Mouse (Mus musculus): Measurements from ENCODE around the gene Dusp6.

DNA sequence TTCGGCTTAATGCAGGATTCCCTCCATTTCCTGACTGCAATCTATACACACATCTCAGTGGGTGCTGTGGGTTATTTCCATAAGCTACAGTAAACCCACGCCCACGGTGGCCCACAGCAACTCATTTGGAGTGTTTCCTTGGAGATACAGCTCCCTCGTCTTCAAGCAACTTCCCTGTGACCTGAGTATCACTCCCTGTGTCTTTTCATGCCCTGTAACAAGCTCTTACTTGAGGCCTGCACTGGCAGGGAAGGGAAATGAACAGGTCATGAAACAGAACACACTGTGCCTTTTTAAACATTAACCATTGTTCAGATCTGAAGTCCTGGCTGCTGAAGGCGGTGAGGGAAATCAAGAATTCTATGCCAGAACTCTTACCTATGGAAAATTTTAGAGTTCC is 40.3 kb upstream of the Dusp6 start:
- TF ChIP-seq EP300 (IDR thresholded peaks at IDR 0.05; ENCODE audit: insufficient read depth, low read depth, low read length): no peak
- TF ChIP-seq POLR2A (IDR thresholded peaks at IDR 0.05; ENCODE audit: insufficient read depth, low read length): no peak
- no peak for TF ChIP-seq CTCF (IDR thresholded peaks at IDR 0.05; ENCODE audit: low read depth, low read length)

Measured in ES-Bruce4 (cell line).